In genomic region chr2:13634866-13635265, GRCm38 (mm10) we compare ENCODE assay signal across 12 mouse cellular contexts.
DNase-seq lines count a peak whose midpoint lies in the region; ATAC-seq and TF ChIP-seq lines count a peak whose summit lies in the region.
"Had no signal": no experiment of that assay in that cellular context is flagged by ENCODE, and none has a peak within 500 bp of the region (broad histone marks: within the 10 kb centered on the region; RNA-seq: fewer than 3 reads in every experiment).

No protein-coding gene starts in this region.

- ATAC-seq in hindbrain, postnatal 0 days = no peak
- ATAC-seq in hindbrain, embryonic 16.5 days = no peak
- ATAC-seq: liver, embryonic 12.5 days had no signal

- no peaks in the 10 kb centered on the region for H3K4me1 ChIP-seq in hindbrain, postnatal 0 days (ENCODE audit: insufficient read depth, low read length)
- no peaks in the 10 kb centered on the region for H3K4me1 ChIP-seq in hindbrain, embryonic 16.5 days (ENCODE audit: control insufficient read depth, insufficient read depth, low read depth, low read length)
- H3K4me1 ChIP-seq: liver, embryonic 12.5 days had no signal

- no peak overlapping the region for H3K9ac ChIP-seq in hindbrain, postnatal 0 days (replicated peaks; ENCODE audit: low read length)
- H3K9ac ChIP-seq in hindbrain, embryonic 16.5 days (ENCODE audit: low read depth, low read length) = no peak overlapping the region
- H3K9ac ChIP-seq: liver, embryonic 12.5 days had no signal

- H3K27ac ChIP-seq in hindbrain, postnatal 0 days = no peak overlapping the region
- no peak overlapping the region for H3K27ac ChIP-seq in hindbrain, embryonic 16.5 days (ENCODE audit: low read depth, low read length)
- H3K27ac ChIP-seq: liver, embryonic 12.5 days had no signal

- peak; percentile 27; the same call in 1 of the 2 replicates for TF ChIP-seq CTCF in hindbrain, postnatal 0 days (IDR thresholded peaks at IDR 0.05; ENCODE audit: low read depth)
- no peak for TF ChIP-seq CTCF in brain, embryonic 14.5 days (IDR thresholded peaks at IDR 0.05; ENCODE audit: borderline replicate concordance, extremely low read depth, insufficient read depth, insufficient read length)

- WGBS in hindbrain, postnatal 0 days = 79% methylated on average over 1 of the region's 1 CpGs
- WGBS in hindbrain, embryonic 16.5 days = 67% methylated on average over 1 of the region's 1 CpGs

- peak; percentile 15 for DNase-seq in hindbrain, postnatal 0 days (ENCODE audit: low spot score)
- peak; percentile 5 for DNase-seq in thymus, postnatal 0 days (ENCODE audit: low spot score)
- no peak for DNase-seq in thymus, postnatal 14 days
- DNase-seq in brain, embryonic 14.5 days (ENCODE audit: low read depth) = peak; percentile 24
- no peak for DNase-seq in testis, postnatal 10 days (ENCODE audit: low spot score)
- DNase-seq in right cerebral cortex, adult 18-20 months = no peak
- DNase-seq: cerebellum, adult 9-11 months; kidney, adult 18-20 months; right cerebral cortex, postnatal 4 days had no signal

- H3K9me3 ChIP-seq in hindbrain, postnatal 0 days (ENCODE audit: low read length) = no peaks in the 10 kb centered on the region
- no peaks in the 10 kb centered on the region for H3K9me3 ChIP-seq in hindbrain, embryonic 16.5 days (ENCODE audit: control insufficient read depth, low read length)
- H3K9me3 ChIP-seq: G1E; liver, embryonic 12.5 days had no signal

- no peak overlapping the region for H3K4me3 ChIP-seq in hindbrain, postnatal 0 days (ENCODE audit: low read length)
- H3K4me3 ChIP-seq in hindbrain, embryonic 16.5 days (ENCODE audit: low read length) = no peak overlapping the region
- H3K4me3 ChIP-seq: liver, embryonic 12.5 days had no signal

- no peaks in the 10 kb centered on the region for H3K27me3 ChIP-seq in hindbrain, postnatal 0 days (ENCODE audit: insufficient read depth, low read length)
- no peaks in the 10 kb centered on the region for H3K27me3 ChIP-seq in hindbrain, embryonic 16.5 days (replicated peaks; ENCODE audit: control insufficient read depth, insufficient read depth, low read length)
- H3K27me3 ChIP-seq: liver, embryonic 12.5 days had no signal

- no peaks in the 10 kb centered on the region for H3K36me3 ChIP-seq in hindbrain, postnatal 0 days (ENCODE audit: insufficient read depth, low read length)
- H3K36me3 ChIP-seq in hindbrain, embryonic 16.5 days (ENCODE audit: control insufficient read depth, insufficient read depth, low read length) = no peaks in the 10 kb centered on the region
- H3K36me3 ChIP-seq: G1E; liver, embryonic 12.5 days had no signal

- H3K4me2 ChIP-seq in hindbrain, postnatal 0 days (ENCODE audit: low read depth, low read length) = no peak overlapping the region
- no peak overlapping the region for H3K4me2 ChIP-seq in hindbrain, embryonic 16.5 days (ENCODE audit: low read length)
- H3K4me2 ChIP-seq: liver, embryonic 12.5 days had no signal

- no peak for TF ChIP-seq POLR2A in brain, embryonic 14.5 days (IDR thresholded peaks at IDR 0.05; ENCODE audit: borderline replicate concordance, extremely low read depth, insufficient read depth, insufficient read length, poor library complexity, severe bottlenecking)

Comparison
In these comparisons a context has a peak if more than half of its experiments do, and no peak if none do; other contexts are left out.
1. DNase-seq: peak in hindbrain, postnatal 0 days (single experiment), thymus, postnatal 0 days (single experiment) and brain, embryonic 14.5 days (single experiment); none in thymus, postnatal 14 days (single experiment), testis, postnatal 10 days (single experiment) and right cerebral cortex, adult 18-20 months (single experiment).